Mouse (Mus musculus) midbrain, embryonic 16.5 days (tissue): ENCODE results near the gene Jhy. TPM values are rescaled to one million over a fixed set of nuclear protein-coding genes. Genes with fewer than 3 reads are reported as not detected.

Experiments
- ATAC-seq: fragments of 200-750 bp; cut with Nextera tagmentation; 2 replicates; pipeline ENCODE4 v1.8.0; 2017; ENCODE audit warnings: moderate TSS enrichment
- H3K27ac ChIP-seq: fragments of 300-500 bp; sonication (generic); 2 replicates; pipeline ENCODE4 v1.5.1; 2014; ENCODE audit warnings: mild to moderate bottlenecking, low read length, mixed read lengths
- H3K27me3 ChIP-seq: fragments of 300-500 bp; sonication (generic); 2 replicates; pipeline ENCODE4 v1.6.1; 2014; ENCODE audit warnings: low read depth, low read length, mixed read lengths; ENCODE audit not compliant: control insufficient read depth, insufficient read depth
- H3K36me3 ChIP-seq: fragments of 300-500 bp; sonication (generic); 2 replicates; pipeline ENCODE4 v1.6.1; 2014; ENCODE audit warnings: mild to moderate bottlenecking, low read length, moderate library complexity, mixed read lengths; ENCODE audit not compliant: control insufficient read depth, insufficient read depth
- H3K4me1 ChIP-seq: fragments of 300-500 bp; sonication (generic); 2 replicates; pipeline ENCODE4 v1.6.1; 2014; ENCODE audit warnings: mild to moderate bottlenecking, low read length, mixed read lengths; ENCODE audit not compliant: control insufficient read depth, insufficient read depth
- H3K4me2 ChIP-seq: fragments of 300-500 bp; sonication (generic); 2 replicates; pipeline ENCODE4 v1.6.1; 2014; ENCODE audit warnings: mild to moderate bottlenecking, low read length, mixed read lengths
- H3K4me3 ChIP-seq: fragments of 300-500 bp; sonication (generic); 2 replicates; pipeline ENCODE4 v1.5.1; 2014; ENCODE audit warnings: low read depth, mild to moderate bottlenecking, low read length, moderate library complexity, mixed read lengths
- H3K9ac ChIP-seq: fragments of 300-500 bp; sonication (generic); 2 replicates; pipeline ENCODE4 v1.6.1; 2014; ENCODE audit warnings: low read depth, low read length, mixed read lengths
- H3K9me3 ChIP-seq: fragments of 300-500 bp; sonication (generic); replicated peaks from 2 replicates; pipeline ENCODE4 v1.6.1; 2014; ENCODE audit warnings: mild to moderate bottlenecking, low read length, mixed read lengths; ENCODE audit not compliant: control insufficient read depth, poor library complexity, severe bottlenecking
- WGBS: fragments of 180-500 bp; shearing (Covaris S2); extraction: QIAGEN DNeasy Blood & Tissue Kit; methylation state at CpG from one replicate; pipeline ENCODE4 v1.1.7; 2014; 5-methylcytosine and 5-hydroxymethylcytosine counted together
- polyA plus RNA-seq: library from polyadenylated mRNA; unstranded; fragments of >200 nt; fragmentation: Nextera tagmentation; extraction: Ambion mirVana; gene quantifications from 2 replicates; pipeline ENCODE4 v1.2.1, GENCODE M21; 2015

Jhy gene
- polyA plus RNA-seq, result 1.1 and 1.2 TPM in 2 replicates

DNA sequence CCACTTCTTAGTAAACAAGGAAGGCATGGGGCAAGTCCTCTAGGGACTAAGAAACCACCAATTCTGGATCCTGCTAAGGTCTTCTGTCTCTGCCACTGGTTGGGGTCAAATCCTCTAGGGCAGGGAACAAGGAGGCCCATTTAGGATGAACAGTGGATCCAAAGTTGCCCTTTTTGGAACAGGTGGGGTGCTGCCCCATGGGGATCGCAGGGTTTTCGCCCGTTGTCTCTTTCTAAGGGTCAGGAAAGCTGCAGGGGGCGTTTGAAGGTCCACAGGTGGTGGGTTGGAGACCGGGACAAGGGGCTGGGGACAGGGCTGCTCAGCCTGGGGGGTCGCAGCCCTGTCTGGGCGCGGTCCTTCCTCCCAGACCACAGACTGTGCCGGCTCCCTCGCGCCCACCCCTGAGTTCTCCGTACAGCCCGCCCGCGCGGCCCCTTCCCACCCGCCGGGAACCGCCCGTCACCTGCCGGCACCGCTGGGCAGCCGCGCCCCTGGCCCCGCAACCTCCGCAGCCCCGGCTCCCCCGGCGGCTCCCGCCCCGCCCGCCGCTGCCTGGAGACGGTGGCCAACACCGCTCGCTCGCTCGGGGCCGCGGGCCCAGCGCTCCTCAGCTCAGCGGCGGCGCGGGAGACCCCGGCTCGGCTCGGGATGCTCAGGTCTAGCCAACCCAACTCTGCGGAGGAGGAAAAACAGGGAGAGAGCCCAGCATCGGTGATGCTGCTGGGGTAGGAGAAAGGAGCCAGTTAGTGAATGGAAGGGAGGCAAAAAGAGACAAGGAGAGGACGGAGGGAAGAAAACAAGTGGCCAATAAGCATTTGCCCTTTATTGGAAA lies at the start of gene Jhy:
Jhy (minus strand) TSS at position 533 of the 832 bp plus-strand sequence.
- WGBS, result 1% methylated on average over 51 of the region's 51 CpGs
- Histone ChIP-seq H3K27me3 (no peaks in the 10 kb centered on the region), H3K4me2 (peak within 1 kb of the TSS; percentile 91), H3K4me1 (peaks cover 11% of the 10 kb centered on the region; the same call in 1 of the 2 replicates), H3K9ac (peak within 1 kb of the TSS; percentile 79), H3K27ac (peak within 1 kb of the TSS; percentile 23; the same call in 1 of the 2 replicates), H3K36me3 (no peaks in the 10 kb centered on the region), H3K9me3 (no peaks in the 10 kb centered on the region), H3K4me3 (peak within 1 kb of the TSS; percentile 64)
- ATAC-seq, result peak; percentile 88

DNA sequence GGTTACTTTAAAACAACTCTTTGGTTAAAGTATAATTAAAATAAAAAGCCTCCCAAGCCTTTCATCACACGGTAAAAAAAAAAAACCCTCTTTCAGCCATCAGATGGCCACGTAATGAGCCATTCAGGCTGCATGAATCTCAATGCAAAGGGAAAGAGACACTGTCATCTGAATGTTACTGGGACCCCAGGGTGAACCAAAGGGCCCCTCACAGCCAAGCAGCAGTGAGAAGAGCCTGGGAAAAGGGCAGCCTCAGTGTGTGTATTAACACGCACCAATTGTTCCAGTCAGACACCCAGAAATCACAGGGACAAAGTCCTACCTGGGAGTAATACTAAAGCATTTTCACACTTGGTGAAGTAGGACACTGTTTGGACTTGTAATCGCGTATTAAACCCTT lies 48.5 kb upstream of the Jhy start:
- no peak for ATAC-seq
- H3K9me3 ChIP-seq, result no peaks in the 10 kb centered on the region
- no peak overlapping the region for H3K4me3 ChIP-seq
- no peak overlapping the region for H3K9ac ChIP-seq
- H3K27ac ChIP-seq, result peak overlapping the region; percentile 81
- WGBS, result 24% methylated on average over 5 of the region's 5 CpGs
- H3K36me3 ChIP-seq, result no peaks in the 10 kb centered on the region
- H3K4me2 ChIP-seq, result no peak overlapping the region
- peaks cover 24% of the 10 kb centered on the region for H3K4me1 ChIP-seq
- no peaks in the 10 kb centered on the region for H3K27me3 ChIP-seq

DNA sequence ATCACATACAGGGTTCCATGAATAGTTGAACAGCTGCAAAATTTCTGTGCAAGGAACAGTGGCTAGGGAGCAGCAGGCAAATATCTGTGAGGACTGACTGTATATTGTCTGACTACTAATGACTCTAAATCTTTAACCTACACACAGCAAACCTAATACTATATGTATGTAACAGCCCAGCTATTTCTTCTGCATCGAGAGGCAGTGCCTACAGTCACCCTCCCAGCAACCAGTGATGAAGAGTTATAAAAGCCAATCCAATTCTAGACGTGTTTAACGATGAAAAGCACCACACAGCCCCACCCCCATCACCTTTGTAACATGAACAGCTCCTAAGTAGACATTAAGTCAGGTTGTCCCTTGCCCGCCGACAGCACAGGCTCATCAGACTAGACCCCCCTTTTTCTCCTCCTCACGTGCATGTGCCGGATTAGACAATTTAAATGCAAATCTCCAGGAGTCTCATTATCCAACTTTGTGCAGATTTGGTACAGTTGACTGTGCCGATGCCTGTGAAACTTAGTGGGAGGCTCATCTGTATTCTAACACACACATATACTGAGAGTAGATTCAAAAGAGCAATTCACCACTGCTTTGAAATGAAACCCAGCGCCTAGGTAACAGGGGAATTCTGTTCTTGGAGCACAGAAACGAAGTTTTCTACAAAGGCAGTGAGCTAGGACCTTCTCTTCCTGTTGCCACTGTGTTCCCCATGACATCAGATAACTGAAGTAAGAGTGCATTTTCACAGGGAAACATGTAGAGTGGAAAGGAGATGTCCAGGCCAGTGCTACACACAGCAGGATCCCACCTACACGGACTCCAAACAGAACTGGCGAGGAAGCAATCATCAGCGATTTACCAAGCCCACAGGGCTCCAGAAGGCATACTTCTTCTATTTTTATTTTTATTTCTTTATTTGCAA lies 47.9 kb upstream of the Jhy start:
- Histone ChIP-seq H3K4me3 (no peak overlapping the region), H3K9ac (no peak overlapping the region), H3K27me3 (no peaks in the 10 kb centered on the region), H3K4me2 (peak overlapping the region; percentile 28), H3K27ac (peak overlapping the region; percentile 81), H3K36me3 (no peaks in the 10 kb centered on the region), H3K4me1 (peaks cover 24% of the 10 kb centered on the region), H3K9me3 (no peaks in the 10 kb centered on the region)
- ATAC-seq, result peak; percentile 92
- 13% methylated on average over 13 of the region's 13 CpGs for WGBS

DNA sequence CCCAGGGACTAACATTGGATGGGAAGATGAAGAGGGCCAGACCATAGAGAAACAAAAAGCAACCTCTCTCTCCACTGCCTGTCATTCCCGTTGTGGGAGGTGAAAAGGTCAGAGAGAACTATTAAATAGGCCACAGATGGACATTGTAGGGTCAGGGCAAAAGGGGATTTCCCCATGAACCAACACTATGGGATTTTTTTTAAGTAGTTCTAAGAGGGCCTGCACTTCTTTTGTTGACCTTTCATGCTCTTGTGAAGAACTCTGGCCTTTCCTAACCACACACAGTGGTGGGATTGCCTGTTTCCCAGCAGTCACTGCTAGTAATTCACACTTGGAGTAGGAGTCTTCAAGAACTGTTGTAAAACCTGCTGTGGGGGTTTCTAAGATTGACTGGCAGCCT lies 43.9 kb upstream of the Jhy start:
- Histone ChIP-seq H3K27ac (no peak overlapping the region), H3K9ac (no peak overlapping the region), H3K9me3 (no peaks in the 10 kb centered on the region), H3K4me1 (peaks cover 17% of the 10 kb centered on the region), H3K27me3 (no peaks in the 10 kb centered on the region), H3K4me2 (no peak overlapping the region), H3K36me3 (no peaks in the 10 kb centered on the region), H3K4me3 (no peak overlapping the region)
- ATAC-seq, result no peak
- WGBS, result 12% methylated on average over 1 of the region's 1 CpGs

DNA sequence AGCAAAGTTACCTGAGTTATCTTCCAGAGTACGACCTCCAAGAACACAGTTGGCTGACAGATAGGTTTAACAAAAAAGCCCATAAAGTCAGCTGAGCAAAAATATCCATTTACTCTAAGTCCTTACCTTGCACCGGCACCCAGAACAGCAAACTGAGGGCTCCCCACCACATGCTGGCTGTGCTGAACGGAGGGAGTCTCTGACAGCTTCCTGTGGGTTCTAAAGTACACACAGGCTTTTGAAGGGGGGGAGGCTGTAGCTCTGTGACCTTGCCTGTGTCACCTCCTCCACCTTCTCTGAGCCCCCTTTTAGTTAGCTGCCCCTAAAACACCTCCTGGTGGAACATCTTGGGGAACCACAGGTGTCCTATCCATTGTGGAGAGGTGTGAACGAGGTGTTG lies 40.5 kb upstream of the Jhy start, which contains the start of gene Crtam:
Crtam (minus strand) TSS at position 214 of the 400 bp plus-strand sequence.
- H3K27me3 ChIP-seq, result no peaks in the 10 kb centered on the region
- no peak within 1 kb of the TSS for H3K4me3 ChIP-seq
- no peak within 1 kb of the TSS for H3K4me2 ChIP-seq
- no peak within 1 kb of the TSS for H3K27ac ChIP-seq
- WGBS, result 74% methylated on average over 4 of the region's 4 CpGs
- H3K9ac ChIP-seq, result no peak within 1 kb of the TSS
- H3K4me1 ChIP-seq, result no peaks in the 10 kb centered on the region; the same call in 1 of the 2 replicates
- H3K9me3 ChIP-seq, result no peaks in the 10 kb centered on the region
- no peaks in the 10 kb centered on the region for H3K36me3 ChIP-seq
- ATAC-seq, result no peak

DNA sequence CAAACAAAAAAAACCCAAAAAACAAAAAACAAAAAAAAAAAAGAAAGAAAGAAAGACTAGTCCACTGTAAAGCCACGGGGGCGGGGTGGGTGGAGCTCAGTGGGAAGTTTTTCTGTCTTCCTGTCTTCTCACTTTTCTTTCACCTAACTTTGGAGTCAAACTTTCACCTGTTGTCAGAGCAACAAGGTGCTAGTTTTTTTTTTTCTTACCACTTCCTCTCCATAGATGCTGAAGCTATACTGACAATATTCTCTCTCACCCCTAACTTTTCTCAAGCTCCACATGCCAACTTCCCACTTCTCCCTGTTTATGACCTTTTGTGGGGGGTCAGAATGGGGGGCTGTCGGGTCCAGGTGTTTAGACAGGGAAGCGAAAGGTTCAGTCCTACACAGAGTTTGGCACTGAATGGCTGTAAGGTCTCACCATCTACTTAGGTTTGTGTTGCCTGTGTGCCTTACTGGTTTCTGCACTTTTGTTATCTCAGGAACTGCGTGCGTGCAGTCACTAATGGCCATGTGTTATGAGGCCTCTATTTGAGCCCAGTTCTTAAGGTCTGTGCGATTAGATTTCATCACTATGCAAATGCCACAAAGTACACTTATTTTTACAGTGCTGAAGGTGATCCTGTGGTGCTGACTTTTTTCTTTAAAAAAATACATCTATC lies 33.3 kb upstream of the Jhy start:
- H3K4me2 ChIP-seq, result no peak overlapping the region
- no peak overlapping the region for H3K4me3 ChIP-seq
- H3K4me1 ChIP-seq, result no peaks in the 10 kb centered on the region; the same call in 1 of the 2 replicates
- H3K27me3 ChIP-seq, result no peaks in the 10 kb centered on the region
- no peaks in the 10 kb centered on the region for H3K36me3 ChIP-seq
- 91% methylated on average over 7 of the region's 7 CpGs for WGBS
- ATAC-seq, result no peak
- H3K9me3 ChIP-seq, result no peaks in the 10 kb centered on the region
- H3K27ac ChIP-seq, result no peak overlapping the region
- no peak overlapping the region for H3K9ac ChIP-seq

DNA sequence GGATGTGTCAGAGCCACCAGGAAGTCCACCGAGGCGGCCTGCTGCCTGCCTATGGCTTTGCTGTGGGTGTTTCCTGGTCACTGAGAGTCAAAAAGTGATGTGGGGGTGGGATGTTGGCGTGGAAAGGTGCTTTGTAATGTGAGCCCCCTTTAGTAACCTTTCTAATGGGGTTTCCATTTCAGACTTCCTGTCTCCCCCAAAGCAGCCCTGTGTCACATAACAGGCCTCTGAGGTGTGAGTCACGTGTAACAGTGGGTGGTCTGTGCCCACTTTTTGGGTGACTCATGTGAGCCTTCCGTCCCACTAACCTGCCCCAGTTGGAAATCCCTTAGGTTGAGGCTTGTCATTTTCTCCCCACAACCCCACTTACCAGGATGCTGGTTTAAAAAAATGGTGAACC lies 30.2 kb upstream of the Jhy start:
- 86% methylated on average over 5 of the region's 5 CpGs for WGBS

DNA sequence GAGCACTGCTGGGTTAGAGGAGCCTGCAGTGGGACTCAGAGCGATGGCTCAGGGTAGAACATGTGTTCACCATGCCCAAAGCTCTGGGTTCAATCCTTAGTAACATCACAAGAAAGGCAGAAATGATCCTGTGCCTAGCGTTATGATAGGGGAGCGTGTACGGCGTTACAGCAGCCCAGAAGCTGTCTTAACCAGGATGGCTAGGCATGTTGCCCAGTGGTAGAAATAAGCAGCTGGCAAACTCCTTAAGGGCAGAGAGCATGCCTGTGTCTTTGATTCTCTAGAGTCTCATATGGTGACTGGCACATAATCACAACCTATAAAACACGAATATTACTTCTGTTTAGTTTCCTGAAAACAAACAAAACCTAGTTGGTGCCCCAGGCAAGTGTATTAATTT lies 27.6 kb upstream of the Jhy start:
- H3K4me2 ChIP-seq, result no peak overlapping the region
- WGBS, result 89% methylated on average over 6 of the region's 6 CpGs
- H3K27me3 ChIP-seq, result no peaks in the 10 kb centered on the region
- peaks cover 4% of the 10 kb centered on the region; the same call in 1 of the 2 replicates for H3K4me1 ChIP-seq
- H3K9ac ChIP-seq, result no peak overlapping the region
- no peak for ATAC-seq
- H3K9me3 ChIP-seq, result no peaks in the 10 kb centered on the region
- no peaks in the 10 kb centered on the region for H3K36me3 ChIP-seq
- no peak overlapping the region for H3K27ac ChIP-seq
- no peak overlapping the region for H3K4me3 ChIP-seq

More for the DNA sequence above, 30.2 kb upstream of the Jhy start:
- no peaks in the 10 kb centered on the region for H3K27me3 ChIP-seq
- no peak overlapping the region for H3K4me3 ChIP-seq
- no peaks in the 10 kb centered on the region for H3K9me3 ChIP-seq
- peaks cover 4% of the 10 kb centered on the region; the same call in 1 of the 2 replicates for H3K4me1 ChIP-seq
- H3K27ac ChIP-seq, result no peak overlapping the region
- H3K36me3 ChIP-seq, result no peaks in the 10 kb centered on the region
- no peak overlapping the region for H3K4me2 ChIP-seq
- no peak for ATAC-seq
- no peak overlapping the region for H3K9ac ChIP-seq
